Mouse (Mus musculus) adipose tissue, adult 10 weeks (tissue): ENCODE measurements around the gene Prss41. TPM values are rescaled to one million over a fixed set of nuclear protein-coding genes. Genes with fewer than 3 reads are reported as not detected.

Source experiments
- polyA plus RNA-seq: library from polyadenylated mRNA; stranded (reverse); fragments of 350-450 nt; fragmentation: Illumina TruSeq; extraction: RNeasy Lipid Tissue Mini Kit (QIAGEN cat#74804); gene quantifications from one replicate; pipeline ENCODE4 v1.2.3, GENCODE M21; 2014; ENCODE audit warnings: low read depth, low replicate concordance

Gene Prss41
- polyA plus RNA-seq: 0.55 TPM

GRCm38 (mm10) chr17:23843812-23844273 lies at the start of gene Prss41, which contains the start of gene Prss32:
Gene Prss41 (minus strand): TSS chr17:23844172.
Gene Prss32 (plus strand): TSS chr17:23843855.

GRCm38 (mm10) chr17:23880576-23880975 lies 36.6 kb upstream of the Prss41 start, which contains the start of the genes Dcpp1 and Dcpp2:
Gene Dcpp1 (plus strand): TSS chr17:23880876.
Gene Dcpp2 (plus strand): TSS chr17:23880880.

GRCm38 (mm10) chr17:23867756-23868155 lies 23.8 kb upstream of the Prss41 start, which contains the start of gene Prss21:
Gene Prss21 (plus strand): TSS chr17:23868056.

GRCm38 (mm10) chr17:23836006-23836575 lies 7.9 kb downstream of the Prss41 start, which contains the start of gene Prss33:
Gene Prss33 (minus strand): TSS chr17:23836056.

GRCm38 (mm10) chr17:23829064-23829619 lies 14.8 kb downstream of the Prss41 start, which contains the start of gene Elob:
Gene Elob (minus strand): TSS chr17:23829136.

GRCm38 (mm10) chr17:23790269-23791078 lies 53.5 kb downstream of the Prss41 start, which contains the start of gene Srrm2:
Gene Srrm2 (plus strand): TSS chr17:23790532.

Other genes with a start within 250 kb of the Prss41 start
- 23.0 TPM for gene Zfp13, start 244.7 kb downstream of the Prss41 start, polyA plus RNA-seq
- 0.16 TPM for gene Zscan10, start 243.3 kb downstream of the Prss41 start, polyA plus RNA-seq
- 0.25 TPM for gene Mmp25, start 198.9 kb downstream of the Prss41 start, polyA plus RNA-seq
- 2.7 TPM for gene Bicdl2, start 183.7 kb downstream of the Prss41 start, polyA plus RNA-seq
- gene Hcfc1r1, start 170.6 kb downstream of the Prss41 start, polyA plus RNA-seq: 226 TPM
- gene Thoc6, start 170.3 kb downstream of the Prss41 start, polyA plus RNA-seq: 10.9 TPM
- 25.6 TPM for gene Tnfrsf12a, start 166.7 kb downstream of the Prss41 start, polyA plus RNA-seq
- 1.0 TPM for gene Cldn6, start 164.9 kb downstream of the Prss41 start, polyA plus RNA-seq
- 1.2 TPM for gene Cldn9, start 160.1 kb downstream of the Prss41 start, polyA plus RNA-seq
- 0.30 TPM for gene 1520401A03Rik, start 121.4 kb downstream of the Prss41 start, polyA plus RNA-seq
- gene Pkmyt1, start 117.8 kb downstream of the Prss41 start, polyA plus RNA-seq: 8.8 TPM
- 19.4 TPM for gene Paqr4, start 103.3 kb downstream of the Prss41 start, polyA plus RNA-seq
- 0.24 TPM for gene Kremen2, start 98.3 kb downstream of the Prss41 start, polyA plus RNA-seq
- 65.6 TPM for gene Flywch1, start 72.6 kb downstream of the Prss41 start, polyA plus RNA-seq
- 16.1 TPM for gene Flywch2, start 58.1 kb downstream of the Prss41 start, polyA plus RNA-seq
- gene Srrm2, start 53.6 kb downstream of the Prss41 start, polyA plus RNA-seq: 339 TPM
- gene Elob, start 15.0 kb downstream of the Prss41 start, polyA plus RNA-seq: 387 TPM
- 1.4 TPM for gene Prss33, start 8.1 kb downstream of the Prss41 start, polyA plus RNA-seq
- not detected for gene Prss32, start 317 bp downstream of the Prss41 start, polyA plus RNA-seq
- 1.1 TPM for gene Prss21, start 23.9 kb upstream of the Prss41 start, polyA plus RNA-seq
- not detected for gene Dcpp1, start 36.7 kb upstream of the Prss41 start, polyA plus RNA-seq
- not detected for gene Dcpp2, start 36.7 kb upstream of the Prss41 start, polyA plus RNA-seq
- not detected for gene Dcpp3, start 73.3 kb upstream of the Prss41 start, polyA plus RNA-seq
- gene Sbp, start 97.5 kb upstream of the Prss41 start, polyA plus RNA-seq: not detected
- gene Sbpl, start 111.1 kb upstream of the Prss41 start, polyA plus RNA-seq: not detected
- not detected for gene Prss30, start 136.4 kb upstream of the Prss41 start, polyA plus RNA-seq
- gene Prss22, start 153.9 kb upstream of the Prss41 start, polyA plus RNA-seq: not detected
- gene Prss27, start 194.0 kb upstream of the Prss41 start, polyA plus RNA-seq: 0.67 TPM
- 16.9 TPM for gene Kctd5, start 229.3 kb upstream of the Prss41 start, polyA plus RNA-seq